Mouse (Mus musculus): ENCODE measurements at regions not wholly inside any gene's neighbourhood (a gene's known extent, or its start where the extent isn't known, plus 50 kb on each side); places are given as distances from the start of the nearest gene placed in this dataset.

DNA sequence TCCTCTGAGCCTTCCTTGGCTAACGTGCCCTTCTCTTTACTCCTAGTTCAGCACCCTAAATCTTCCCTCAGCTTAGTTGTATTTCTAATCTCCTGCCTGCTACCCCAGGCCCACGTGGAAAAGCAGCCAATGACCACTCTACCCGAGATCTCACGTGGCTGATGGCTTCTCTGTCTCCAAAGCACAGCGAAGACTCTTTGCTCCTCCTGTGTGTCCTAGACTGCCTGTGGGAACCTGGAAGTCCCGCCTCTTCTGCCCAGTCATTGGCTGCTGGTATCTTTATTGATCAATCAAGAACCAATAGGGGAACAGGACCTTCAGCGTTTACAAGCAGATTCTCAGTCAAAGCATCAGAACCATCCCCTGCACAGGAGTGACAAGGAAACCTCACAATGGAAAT, 54.8 kb downstream of the Gm19935 start:
- H3K36me3 ChIP-seq = no peaks in the 10 kb centered on the region
- no peak overlapping the region for H3K4me2 ChIP-seq
- no peak overlapping the region for H3K9ac ChIP-seq
- H3K27ac ChIP-seq = no peak overlapping the region
- no peak overlapping the region for H3K4me3 ChIP-seq
- ATAC-seq (ENCODE audit: insufficient number of reproducible peaks, insufficient read depth, low FRiP score, low TSS enrichment, low read depth) = no peak
- H3K9me3 ChIP-seq = no peaks in the 10 kb centered on the region
- H3K4me1 ChIP-seq = no peaks in the 10 kb centered on the region
- no peaks in the 10 kb centered on the region for H3K27me3 ChIP-seq
- 79% methylated on average over 7 of the region's 7 CpGs for WGBS

DNA sequence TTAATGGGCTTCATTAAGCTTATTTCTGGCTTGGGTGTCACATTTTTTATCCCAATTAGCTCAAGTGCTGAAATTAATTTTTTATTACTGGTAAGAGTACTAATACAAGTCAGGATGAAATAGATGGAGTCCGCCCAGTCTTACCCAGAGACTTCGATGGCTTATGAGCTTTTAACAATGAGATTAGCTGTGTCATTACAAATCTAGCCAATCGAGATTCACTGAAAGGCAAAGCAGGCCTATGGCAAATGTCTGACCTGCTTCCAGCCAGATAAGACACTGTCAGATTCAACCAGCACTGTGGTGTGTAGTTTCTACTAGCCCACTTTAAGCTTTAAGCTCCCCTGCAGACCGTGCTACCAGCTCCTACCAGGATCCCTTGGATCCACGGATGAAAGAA, 55.2 kb downstream of the Gm19935 start:
- no peak for ATAC-seq (ENCODE audit: insufficient number of reproducible peaks, insufficient read depth, low FRiP score, low TSS enrichment, low read depth)
- WGBS = 91% methylated on average over 5 of the region's 5 CpGs
- H3K4me1 ChIP-seq = no peaks in the 10 kb centered on the region

DNA sequence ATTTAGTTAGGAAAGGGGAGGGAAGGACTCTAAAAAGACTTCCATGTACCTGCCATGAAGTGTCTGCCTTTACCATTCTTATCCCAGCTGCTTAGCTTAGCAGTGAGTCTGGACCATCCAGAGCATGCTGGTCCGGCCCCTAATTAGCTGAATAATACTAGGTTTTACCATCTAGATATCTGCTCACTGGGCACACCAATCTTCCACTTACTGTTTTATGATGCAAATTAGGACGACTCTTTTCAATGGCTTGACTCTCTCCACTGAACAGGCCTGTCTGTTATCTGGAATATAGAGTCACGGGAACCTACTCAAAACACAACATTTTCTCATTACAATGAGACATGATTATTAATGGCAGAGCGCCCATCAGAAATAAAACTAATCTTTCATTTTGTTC, 55.7 kb downstream of the Gm19935 start:
- H3K27ac ChIP-seq = no peak overlapping the region
- no peaks in the 10 kb centered on the region for H3K36me3 ChIP-seq
- H3K4me1 ChIP-seq = no peaks in the 10 kb centered on the region
- ATAC-seq (ENCODE audit: insufficient number of reproducible peaks, insufficient read depth, low FRiP score, low TSS enrichment, low read depth) = no peak
- H3K4me3 ChIP-seq = no peak overlapping the region
- no peaks in the 10 kb centered on the region for H3K9me3 ChIP-seq
- no peaks in the 10 kb centered on the region for H3K27me3 ChIP-seq
- H3K4me2 ChIP-seq = no peak overlapping the region
- 85% methylated on average over 4 of the region's 4 CpGs for WGBS
- no peak overlapping the region for H3K9ac ChIP-seq

More for the DNA sequence above, 55.2 kb downstream of the Gm19935 start:
- no peak overlapping the region for H3K4me3 ChIP-seq
- no peak overlapping the region for H3K27ac ChIP-seq
- H3K36me3 ChIP-seq = no peaks in the 10 kb centered on the region
- no peak overlapping the region for H3K9ac ChIP-seq
- no peaks in the 10 kb centered on the region for H3K27me3 ChIP-seq
- no peak overlapping the region for H3K4me2 ChIP-seq
- no peaks in the 10 kb centered on the region for H3K9me3 ChIP-seq

DNA sequence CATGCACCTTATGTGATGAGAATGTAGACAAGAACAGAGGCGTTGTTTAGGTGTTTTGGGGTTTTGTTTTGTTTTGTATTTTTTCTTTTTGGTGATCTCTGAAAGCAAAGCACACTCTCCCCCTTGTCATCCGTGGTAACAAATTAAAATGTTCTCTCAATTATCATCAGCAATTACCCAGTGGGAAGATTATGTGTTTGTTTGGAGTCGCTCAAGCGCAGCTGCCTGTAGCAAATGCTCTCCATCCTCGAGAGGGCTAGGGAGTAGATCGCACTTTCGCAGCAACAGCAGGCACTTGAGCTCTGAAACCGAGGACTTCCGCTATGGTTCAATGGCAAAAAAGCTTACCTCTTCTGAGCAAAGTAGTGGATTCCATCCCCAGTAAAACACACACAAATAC, 57.7 kb downstream of the Gm19935 start:
- ATAC-seq (ENCODE audit: insufficient number of reproducible peaks, insufficient read depth, low FRiP score, low TSS enrichment, low read depth) = no peak

DNA sequence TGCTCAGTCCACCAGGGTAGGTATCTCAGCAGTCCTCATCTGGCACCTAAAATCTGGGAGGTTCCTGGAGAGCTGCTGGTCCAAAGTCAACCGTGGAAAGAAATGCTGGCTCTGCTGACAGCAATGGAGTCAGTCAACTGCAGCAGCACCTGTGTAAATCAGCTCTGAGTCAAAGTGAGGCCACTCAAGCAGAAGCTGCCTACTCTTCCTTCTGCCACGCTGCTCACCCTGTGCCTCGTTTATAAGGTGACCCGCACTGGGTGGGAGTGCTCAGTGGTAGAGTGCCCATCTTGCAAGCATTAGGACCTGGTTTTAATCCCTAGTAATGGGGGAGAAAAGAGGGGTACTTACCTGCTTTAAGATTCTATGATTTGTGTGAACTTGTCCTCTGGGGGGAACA, 62.2 kb downstream of the Gm19935 start:
- no peak overlapping the region for H3K4me3 ChIP-seq
- H3K27ac ChIP-seq = no peak overlapping the region
- peaks cover 3% of the 10 kb centered on the region; the same call in 1 of the 2 replicates for H3K9me3 ChIP-seq
- H3K4me1 ChIP-seq = no peaks in the 10 kb centered on the region
- no peaks in the 10 kb centered on the region for H3K27me3 ChIP-seq
- no peak overlapping the region for H3K9ac ChIP-seq
- WGBS = 71% methylated on average over 4 of the region's 4 CpGs
- H3K36me3 ChIP-seq = no peaks in the 10 kb centered on the region
- H3K4me2 ChIP-seq = no peak overlapping the region
- ATAC-seq (ENCODE audit: insufficient number of reproducible peaks, insufficient read depth, low FRiP score, low TSS enrichment, low read depth) = no peak

More for the DNA sequence above, 57.7 kb downstream of the Gm19935 start:
- H3K9ac ChIP-seq = no peak overlapping the region
- WGBS = 73% methylated on average over 9 of the region's 9 CpGs
- H3K9me3 ChIP-seq = no peaks in the 10 kb centered on the region
- H3K4me2 ChIP-seq = no peak overlapping the region
- H3K36me3 ChIP-seq = no peaks in the 10 kb centered on the region
- H3K4me1 ChIP-seq = no peaks in the 10 kb centered on the region
- no peaks in the 10 kb centered on the region for H3K27me3 ChIP-seq
- H3K27ac ChIP-seq = no peak overlapping the region
- no peak overlapping the region for H3K4me3 ChIP-seq

DNA sequence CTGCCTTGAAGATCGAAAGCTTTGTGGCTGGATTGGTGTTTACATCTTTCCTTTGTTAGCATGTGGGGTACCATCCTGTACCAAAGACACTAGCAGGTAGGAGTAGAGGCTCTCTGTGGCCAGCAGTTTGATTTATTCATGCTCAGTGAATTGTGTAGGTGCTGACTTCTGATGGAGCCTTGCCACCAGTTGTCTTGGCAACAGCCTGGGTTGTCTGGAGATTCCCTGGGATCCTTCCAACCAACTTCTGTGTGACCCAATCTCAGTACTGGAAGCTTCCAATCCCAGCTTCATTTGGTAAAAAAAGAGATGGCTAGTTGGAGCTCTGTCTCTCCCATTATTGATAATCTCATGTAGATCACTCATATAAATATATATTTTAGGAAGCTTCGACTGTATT, 73.6 kb downstream of the Gm19935 start:
- H3K27me3 ChIP-seq = no peaks in the 10 kb centered on the region
- H3K4me1 ChIP-seq = 0 out of 2 replicates have a peak, but pooled peaks cover 8% of the 10 kb centered on the region
- no peak for ATAC-seq (ENCODE audit: insufficient number of reproducible peaks, insufficient read depth, low FRiP score, low TSS enrichment, low read depth)
- H3K27ac ChIP-seq = no peak overlapping the region
- H3K36me3 ChIP-seq = no peaks in the 10 kb centered on the region
- H3K4me3 ChIP-seq = no peak overlapping the region
- WGBS = 95% methylated on average over 2 of the region's 2 CpGs
- no peak overlapping the region for H3K4me2 ChIP-seq
- no peak overlapping the region for H3K9ac ChIP-seq
- no peaks in the 10 kb centered on the region for H3K9me3 ChIP-seq

DNA sequence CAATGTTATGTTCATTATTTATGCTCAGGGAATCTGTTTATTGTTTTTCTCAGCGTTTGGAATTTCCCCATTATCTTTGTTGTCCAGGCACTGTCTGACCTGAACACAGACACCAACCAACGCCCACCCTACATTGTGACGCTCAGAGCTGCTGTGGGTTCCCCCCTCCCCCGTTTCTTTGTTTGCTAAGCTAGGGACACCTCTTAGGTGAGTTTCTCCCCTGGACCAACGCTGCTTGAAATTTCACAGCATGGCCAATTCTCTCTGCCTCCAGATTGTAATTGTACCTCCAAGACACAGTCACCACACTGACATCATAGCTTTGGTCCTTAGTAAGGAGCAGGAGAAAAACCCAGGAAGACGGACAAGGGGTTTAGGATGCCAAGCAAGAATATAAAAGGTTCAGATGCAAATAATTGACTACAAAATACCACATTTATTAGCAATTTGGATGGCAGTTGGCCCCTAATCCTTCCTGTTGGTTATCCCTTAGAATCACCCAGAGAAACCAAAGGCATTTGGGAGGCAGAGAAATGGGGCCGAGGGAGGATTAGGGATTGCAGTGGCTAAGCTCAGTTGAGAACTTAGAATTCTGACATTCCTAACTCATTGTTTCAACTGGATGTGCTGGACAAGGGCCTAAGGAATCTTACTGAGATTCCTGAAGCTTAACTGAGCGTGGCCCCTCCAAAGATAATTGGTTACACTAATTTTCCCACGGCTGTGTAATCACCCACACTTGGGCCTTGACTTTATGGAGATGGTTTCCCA, 76.0 kb downstream of the Gm19935 start:
- Histone ChIP-seq H3K4me2 (no peak overlapping the region), H3K27me3 (no peaks in the 10 kb centered on the region)

DNA sequence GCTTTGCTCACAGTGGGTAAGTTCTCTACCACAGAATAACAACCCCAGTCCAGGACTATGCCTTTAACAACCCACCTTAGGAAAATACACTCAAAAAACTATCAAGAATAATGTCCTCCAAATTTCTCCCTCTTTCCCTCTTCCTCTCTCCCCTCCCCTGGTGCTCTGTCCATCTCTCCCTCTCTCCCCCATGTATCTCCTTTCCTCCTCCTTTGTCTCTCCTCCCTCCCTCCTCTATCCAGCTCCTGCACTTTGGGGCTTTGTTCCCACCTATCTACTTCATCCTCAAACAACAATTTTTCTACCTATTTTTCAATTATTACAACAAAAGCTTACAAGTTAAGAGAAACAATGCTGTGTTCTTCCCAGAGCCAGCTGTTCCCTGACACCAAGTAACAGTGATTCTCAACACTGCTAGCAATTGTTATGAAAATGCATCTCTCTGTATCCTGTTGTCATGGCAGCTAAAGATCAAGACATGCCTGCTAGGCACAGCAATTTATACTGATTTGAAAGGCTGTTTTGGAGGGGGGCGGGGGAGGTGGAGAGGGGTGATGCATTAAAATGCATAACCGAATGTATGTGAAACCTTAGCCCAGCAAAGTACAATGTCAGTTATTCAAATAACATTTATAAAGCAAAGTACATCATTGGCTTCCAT, 76.8 kb downstream of the Gm19935 start:
- Histone ChIP-seq H3K4me3 (no peak overlapping the region), H3K4me1 (0 out of 2 replicates have a peak, but pooled peaks cover 8% of the 10 kb centered on the region), H3K4me2 (no peak overlapping the region), H3K9me3 (no peaks in the 10 kb centered on the region), H3K9ac (no peak overlapping the region), H3K27ac (no peak overlapping the region), H3K27me3 (no peaks in the 10 kb centered on the region), H3K36me3 (no peaks in the 10 kb centered on the region)
- 42% methylated on average over 2 of the region's 2 CpGs for WGBS
- no peak for ATAC-seq (ENCODE audit: insufficient number of reproducible peaks, insufficient read depth, low FRiP score, low TSS enrichment, low read depth)

More for the DNA sequence above, 76.0 kb downstream of the Gm19935 start:
- no peak for ATAC-seq (ENCODE audit: insufficient number of reproducible peaks, insufficient read depth, low FRiP score, low TSS enrichment, low read depth)
- H3K27ac ChIP-seq = 0 out of 2 replicates have a peak overlapping the region, but pooled peaks have one; percentile 28
- H3K4me1 ChIP-seq = 0 out of 2 replicates have a peak, but pooled peaks cover 8% of the 10 kb centered on the region
- no peak overlapping the region for H3K9ac ChIP-seq
- H3K36me3 ChIP-seq = no peaks in the 10 kb centered on the region
- H3K4me3 ChIP-seq = no peak overlapping the region
- H3K9me3 ChIP-seq = no peaks in the 10 kb centered on the region
- 35% methylated on average over 9 of the region's 9 CpGs for WGBS

DNA sequence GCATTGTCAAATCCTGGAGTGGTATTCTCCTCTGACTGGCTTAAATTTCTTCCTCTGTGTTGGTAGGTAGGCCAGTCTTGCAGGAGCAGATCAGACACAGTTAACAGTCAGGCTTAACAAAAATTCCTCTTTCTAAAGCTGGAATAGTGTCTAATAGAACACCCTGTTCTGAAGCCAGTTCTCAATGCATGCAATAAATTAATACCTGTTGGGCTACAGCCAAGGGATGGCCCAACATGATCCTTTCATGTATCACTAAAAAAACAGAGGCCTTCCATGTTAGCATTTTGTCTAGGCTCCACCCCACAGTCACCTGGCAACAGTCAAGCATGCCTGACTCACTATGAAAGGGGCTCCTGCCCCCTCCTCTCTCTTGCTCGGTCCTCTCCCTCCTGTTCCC, 89.2 kb downstream of the Gm19935 start:
- H3K9me3 ChIP-seq = no peaks in the 10 kb centered on the region
- no peaks in the 10 kb centered on the region for H3K36me3 ChIP-seq
- H3K4me2 ChIP-seq = no peak overlapping the region
- no peak overlapping the region for H3K4me3 ChIP-seq
- WGBS = 44% methylated on average over 1 of the region's 1 CpGs
- H3K9ac ChIP-seq = no peak overlapping the region
- no peaks in the 10 kb centered on the region for H3K4me1 ChIP-seq
- no peak overlapping the region for H3K27ac ChIP-seq
- no peak for ATAC-seq (ENCODE audit: insufficient number of reproducible peaks, insufficient read depth, low FRiP score, low TSS enrichment, low read depth)
- no peaks in the 10 kb centered on the region for H3K27me3 ChIP-seq

DNA sequence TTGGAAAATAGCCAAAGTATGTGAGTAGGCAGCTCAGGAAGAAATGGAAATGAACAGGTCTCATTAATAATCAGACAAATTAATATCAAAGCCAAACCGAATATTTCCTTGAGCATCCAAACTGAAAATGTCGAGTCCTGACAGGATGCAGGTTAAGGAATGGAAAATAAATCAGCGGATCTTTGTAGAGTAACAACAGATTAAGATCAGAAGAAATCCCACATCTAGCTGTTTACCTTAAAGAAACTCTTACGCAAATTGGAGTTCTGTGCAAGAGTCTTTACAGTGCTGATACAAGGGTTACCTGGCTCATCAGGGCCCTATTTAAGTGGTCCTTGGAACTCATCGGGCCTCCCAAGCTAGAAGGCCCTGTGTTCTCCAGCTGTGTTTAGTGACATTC, 92.0 kb downstream of the Gm19935 start:
- no peak overlapping the region for H3K9ac ChIP-seq
- no peaks in the 10 kb centered on the region for H3K27me3 ChIP-seq
- H3K27ac ChIP-seq = no peak overlapping the region
- H3K4me1 ChIP-seq = no peaks in the 10 kb centered on the region
- no peak overlapping the region for H3K4me3 ChIP-seq
- no peak for ATAC-seq (ENCODE audit: insufficient number of reproducible peaks, insufficient read depth, low FRiP score, low TSS enrichment, low read depth)
- no peaks in the 10 kb centered on the region for H3K36me3 ChIP-seq
- H3K9me3 ChIP-seq = no peaks in the 10 kb centered on the region
- H3K4me2 ChIP-seq = no peak overlapping the region
- 86% methylated on average over 5 of the region's 5 CpGs for WGBS

DNA sequence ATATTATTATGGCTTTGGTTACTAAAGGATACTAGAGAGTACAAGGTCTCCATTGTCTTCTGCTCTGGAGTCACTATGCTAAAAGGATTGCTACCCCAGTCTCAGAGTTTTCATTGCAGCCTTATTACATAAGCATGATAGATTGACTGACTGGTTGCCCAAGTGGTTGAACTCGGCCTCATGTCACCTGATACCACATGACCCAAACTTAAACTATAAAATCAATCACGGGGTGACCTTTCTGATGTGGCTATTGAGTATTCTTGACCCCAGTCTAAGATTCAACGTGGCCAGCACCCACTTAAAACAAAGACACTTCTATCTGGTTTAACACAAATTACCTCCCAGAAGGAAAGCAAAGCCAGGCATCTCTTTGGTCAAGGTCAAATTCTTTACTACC, 100.8 kb downstream of the Gm19935 start:
- Histone ChIP-seq H3K36me3 (no peaks in the 10 kb centered on the region), H3K4me3 (no peak overlapping the region), H3K27me3 (no peaks in the 10 kb centered on the region), H3K4me1 (no peaks in the 10 kb centered on the region), H3K4me2 (no peak overlapping the region), H3K9me3 (no peaks in the 10 kb centered on the region), H3K27ac (no peak overlapping the region), H3K9ac (no peak overlapping the region)
- ATAC-seq (ENCODE audit: insufficient number of reproducible peaks, insufficient read depth, low FRiP score, low TSS enrichment, low read depth) = no peak
- 31% methylated on average over 3 of the region's 3 CpGs for WGBS

DNA sequence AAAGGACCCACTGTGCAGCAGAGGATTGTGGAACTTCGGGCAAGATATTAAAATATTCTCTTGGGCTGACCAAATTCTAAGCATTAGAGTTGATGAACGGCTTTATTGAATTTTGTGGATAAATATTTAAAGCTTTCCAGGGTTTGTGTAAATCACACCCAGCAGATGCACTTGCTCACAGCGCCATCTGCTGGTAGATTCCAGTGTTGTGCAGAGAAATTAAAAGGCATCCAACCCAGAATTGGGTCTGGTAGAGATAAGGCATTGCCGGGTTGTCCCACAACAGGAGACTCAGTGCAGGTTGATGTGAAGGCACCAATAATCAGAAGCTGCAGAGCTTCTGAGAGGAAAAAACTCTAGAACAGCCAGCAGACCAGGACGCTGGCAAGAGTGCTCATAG, 108.7 kb downstream of the Gm19935 start:
- H3K27me3 ChIP-seq = peaks cover 7% of the 10 kb centered on the region; the same call in 1 of the 2 replicates
- H3K27ac ChIP-seq = no peak overlapping the region
- no peaks in the 10 kb centered on the region for H3K9me3 ChIP-seq
- 16% methylated on average over 5 of the region's 5 CpGs for WGBS
- 0 out of 2 replicates have a peak, but pooled peaks cover 3% of the 10 kb centered on the region for H3K4me1 ChIP-seq
- no peak overlapping the region for H3K4me3 ChIP-seq
- no peaks in the 10 kb centered on the region for H3K36me3 ChIP-seq
- no peak overlapping the region for H3K9ac ChIP-seq
- no peak for ATAC-seq (ENCODE audit: insufficient number of reproducible peaks, insufficient read depth, low FRiP score, low TSS enrichment, low read depth)
- no peak overlapping the region for H3K4me2 ChIP-seq
